Mouse (Mus musculus) embryonic stem cell, embryonic (primary cell): ENCODE measurements at regions not wholly inside any gene's neighbourhood (a gene's known extent, or its start where the extent isn't known, plus 50 kb on each side); places are given as distances from the start of the nearest gene placed in this dataset.
"Not testable (repeated sequence)": the region's sequence is repeated elsewhere in the genome, so short reads cannot be mapped to it uniquely, and the experiment has no call there.

Experiments used
- CTCF ChIA-PET, 4 experiments: fragments of 300-600 bp in 2 of 4; fragments of 350-600 bp in 2 of 4; sonication (Branson Sonifier 250); formaldehyde crosslinking; loops; one replicate each; lab custom pipeline; 2022; ENCODE audit warnings: inconsistent platforms in 2 of 4; lab: Charles Lee
- POLR2A ChIA-PET, 4 experiments: fragments of 300-600 bp in 2 of 4; fragments of 350-600 bp in 2 of 4; sonication (Branson Sonifier 250); formaldehyde crosslinking; loops; one replicate each; lab custom pipeline; 2022; ENCODE audit warnings: antibody characterized with exemption in 4 of 4, inconsistent platforms in 1 of 4; lab: Charles Lee

GRCm38 (mm10) chr4:3343443-3343842 is 158.3 kb upstream of the Vmn1r3 start:
- POLR2A ChIA-PET = not testable (repeated sequence)

GRCm38 (mm10) chr4:3342696-3343095 is 157.5 kb upstream of the Vmn1r3 start:
- CTCF ChIA-PET, POLR2A ChIA-PET: not testable (repeated sequence)

More at GRCm38 (mm10) chr4:3343443-3343842, 158.3 kb upstream of the Vmn1r3 start:
- CTCF ChIA-PET = not testable (repeated sequence)

GRCm38 (mm10) chr4:3342165-3342564 is 157.0 kb upstream of the Vmn1r3 start:
- CTCF ChIA-PET = not testable (repeated sequence)

More at GRCm38 (mm10) chr4:3342165-3342564, 157.0 kb upstream of the Vmn1r3 start:
- POLR2A ChIA-PET = interaction anchor here in 1 of 4 experiments (0.7 kb wide), 1 partner anchor 114 kb away, joined by 4 read pairs; no protein-coding TSS in a partner anchor
